Mouse (Mus musculus): ENCODE measurements around the gene Plppr2. TPM values are rescaled to one million over a fixed set of nuclear protein-coding genes. Genes with fewer than 3 reads are reported as not detected.

Gene Plppr2
- polyA plus RNA-seq, 1 experiment from 2014 or later: 115 TPM

DNA sequence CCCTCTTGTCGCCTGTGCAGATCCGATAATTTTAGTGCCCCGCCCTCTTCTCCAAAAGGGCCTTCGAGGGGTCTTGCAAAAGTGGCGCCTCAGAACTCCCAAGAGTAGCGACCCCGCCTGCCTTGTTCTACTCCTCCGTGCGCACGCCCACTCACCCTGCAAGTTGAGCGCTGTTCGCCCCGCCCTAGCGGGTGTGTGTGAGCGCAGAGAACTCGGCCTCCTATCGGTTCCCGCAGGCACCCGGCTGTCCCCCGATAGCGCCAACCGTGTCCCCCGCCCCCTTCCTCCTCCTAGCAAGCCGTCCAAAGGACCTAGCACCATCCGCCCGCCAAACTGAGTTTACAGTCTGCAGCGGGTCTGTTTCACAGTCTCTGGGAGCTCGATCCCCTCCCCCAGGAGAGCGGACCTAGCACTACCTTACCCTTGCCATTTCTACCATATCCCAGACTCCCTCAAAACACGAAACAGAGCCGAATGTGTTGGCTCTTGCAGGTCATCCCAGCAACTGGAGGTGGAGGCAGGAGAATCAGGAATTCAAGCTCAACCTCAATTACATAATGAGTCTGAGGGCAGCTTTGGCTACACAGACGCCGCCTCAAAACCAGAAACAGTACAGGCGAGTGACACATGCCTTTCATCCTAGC is 25.7 kb downstream of the Plppr2 start:
- H3K9ac ChIP-seq (ENCODE audit: low read depth, low read length): peak overlapping the region; percentile 50; the same call in 1 of the 2 replicates
- H3K27ac ChIP-seq (ENCODE audit: low read length): no peak overlapping the region
- WGBS: 4% methylated on average over 33 of the region's 34 CpGs
- H3K4me3 ChIP-seq (ENCODE audit: low read depth, low read length): peak overlapping the region; percentile 39
- H3K4me2 ChIP-seq (ENCODE audit: low read length): peak overlapping the region; percentile 77
- H3K27me3 ChIP-seq (ENCODE audit: control insufficient read depth, insufficient read depth, low read depth, low read length): peaks cover 49% of the 10 kb centered on the region
- ATAC-seq: peak; percentile 50
- H3K9me3 ChIP-seq (replicated peaks; ENCODE audit: control insufficient read depth, low read length, poor library complexity, severe bottlenecking): no peaks in the 10 kb centered on the region
- H3K36me3 ChIP-seq (ENCODE audit: control insufficient read depth, insufficient read depth, low read length): no peaks in the 10 kb centered on the region
- H3K4me1 ChIP-seq (ENCODE audit: control insufficient read depth, insufficient read depth, low read length): peaks cover 17% of the 10 kb centered on the region

DNA sequence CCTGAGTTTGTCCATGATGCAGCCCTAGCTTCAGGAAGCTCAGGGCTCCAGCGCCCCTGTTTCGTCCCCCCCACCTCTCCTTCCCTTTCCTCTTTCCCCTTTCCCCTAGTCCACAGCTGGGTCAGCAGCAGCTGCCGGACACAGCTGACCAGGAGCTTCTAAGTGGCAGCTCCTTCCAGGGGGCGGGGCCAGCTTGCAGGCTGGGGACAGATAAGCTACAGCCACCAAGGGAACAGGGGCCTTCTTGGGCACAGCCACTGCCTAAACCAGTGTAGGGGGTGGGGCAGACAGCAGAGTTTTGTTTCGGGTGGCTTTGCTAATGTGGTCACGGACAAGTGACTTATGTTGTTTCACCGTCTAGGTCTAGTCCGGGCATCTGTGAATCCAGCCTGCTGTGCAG is 26.6 kb downstream of the Plppr2 start, which contains the start of gene Epor:
TSS of gene Epor (minus strand) at position 90 of the 400 bp plus-strand sequence.
- 11% methylated on average over 7 of the region's 8 CpGs for WGBS
- peaks cover 49% of the 10 kb centered on the region for H3K27me3 ChIP-seq (ENCODE audit: control insufficient read depth, insufficient read depth, low read depth, low read length)

DNA sequence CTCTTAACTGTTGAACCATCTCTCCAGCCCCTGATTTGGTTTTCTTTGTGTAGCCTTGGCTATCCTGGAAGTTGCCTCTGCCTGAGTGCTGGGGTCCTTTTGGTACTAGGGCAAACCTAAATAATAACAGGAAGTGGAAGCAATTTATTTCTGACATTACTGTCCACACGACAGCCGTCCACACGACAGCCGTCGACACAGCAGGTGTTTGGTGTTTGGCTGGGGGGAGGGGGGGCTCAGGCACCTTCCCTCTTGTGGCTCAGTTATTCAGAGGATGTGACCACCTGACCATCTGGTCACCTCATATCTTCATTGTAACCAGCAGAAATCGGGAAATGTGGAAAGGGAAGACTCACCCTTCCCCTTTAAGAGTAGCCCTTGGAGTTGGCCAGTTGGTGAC is 32.0 kb downstream of the Plppr2 start:
- no peak for ATAC-seq
- WGBS: 77% methylated on average over 6 of the region's 6 CpGs
- Histone ChIP-seq H3K27me3 (ENCODE audit: control insufficient read depth, insufficient read depth, low read depth, low read length) (peaks cover 3% of the 10 kb centered on the region; the same call in 1 of the 2 replicates), H3K4me1 (ENCODE audit: control insufficient read depth, insufficient read depth, low read length) (no peaks in the 10 kb centered on the region), H3K9me3 (replicated peaks; ENCODE audit: control insufficient read depth, low read length, poor library complexity, severe bottlenecking) (no peaks in the 10 kb centered on the region), H3K4me2 (ENCODE audit: low read length) (no peak overlapping the region), H3K27ac (ENCODE audit: low read length) (no peak overlapping the region), H3K4me3 (ENCODE audit: low read depth, low read length) (no peak overlapping the region), H3K9ac (ENCODE audit: low read depth, low read length) (no peak overlapping the region), H3K36me3 (ENCODE audit: control insufficient read depth, insufficient read depth, low read length) (no peaks in the 10 kb centered on the region)

More for the DNA sequence above, 26.6 kb downstream of the Plppr2 start, which contains the start of gene Epor:
- H3K9ac ChIP-seq (ENCODE audit: low read depth, low read length): peak within 1 kb of the TSS; percentile 50; the same call in 1 of the 2 replicates
- no peaks in the 10 kb centered on the region for H3K36me3 ChIP-seq (ENCODE audit: control insufficient read depth, insufficient read depth, low read length)
- no peaks in the 10 kb centered on the region for H3K9me3 ChIP-seq (replicated peaks; ENCODE audit: control insufficient read depth, low read length, poor library complexity, severe bottlenecking)
- peak within 1 kb of the TSS; percentile 77 for H3K4me2 ChIP-seq (ENCODE audit: low read length)
- peak within 1 kb of the TSS; percentile 39 for H3K4me3 ChIP-seq (ENCODE audit: low read depth, low read length)
- peaks cover 17% of the 10 kb centered on the region for H3K4me1 ChIP-seq (ENCODE audit: control insufficient read depth, insufficient read depth, low read length)
- H3K27ac ChIP-seq (ENCODE audit: low read length): no peak within 1 kb of the TSS
- ATAC-seq: no peak

DNA sequence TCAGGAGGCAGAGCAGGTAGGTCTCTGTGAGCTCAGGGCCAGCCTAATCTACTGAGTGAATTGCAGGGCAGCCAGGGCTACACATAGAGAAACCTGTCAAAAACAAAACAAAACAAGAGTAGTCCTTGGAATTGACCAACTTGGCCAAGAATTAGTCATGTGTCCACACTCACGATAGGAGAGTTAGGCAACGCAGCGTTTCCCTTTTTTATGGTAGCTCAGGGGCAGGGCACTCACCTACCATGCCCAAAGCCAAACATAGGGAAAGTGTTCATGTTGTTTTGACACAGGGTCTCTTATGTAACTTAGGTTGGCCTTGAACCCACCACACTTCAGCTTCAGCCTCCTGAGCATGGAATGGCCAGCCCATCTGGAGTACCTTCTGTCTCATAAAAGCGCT is 32.5 kb downstream of the Plppr2 start:
- Histone ChIP-seq H3K9me3 (replicated peaks; ENCODE audit: control insufficient read depth, low read length, poor library complexity, severe bottlenecking) (no peaks in the 10 kb centered on the region), H3K4me2 (ENCODE audit: low read length) (no peak overlapping the region), H3K27ac (ENCODE audit: low read length) (no peak overlapping the region), H3K9ac (ENCODE audit: low read depth, low read length) (no peak overlapping the region), H3K4me3 (ENCODE audit: low read depth, low read length) (no peak overlapping the region), H3K27me3 (ENCODE audit: control insufficient read depth, insufficient read depth, low read depth, low read length) (no peaks in the 10 kb centered on the region), H3K36me3 (ENCODE audit: control insufficient read depth, insufficient read depth, low read length) (no peaks in the 10 kb centered on the region), H3K4me1 (ENCODE audit: control insufficient read depth, insufficient read depth, low read length) (no peaks in the 10 kb centered on the region)
- WGBS: 93% methylated on average over 4 of the region's 4 CpGs
- ATAC-seq: no peak

- H3K4me3 ChIP-seq (ENCODE audit: low read depth, low read length): no peak overlapping the region
- no peak for ATAC-seq
- no peaks in the 10 kb centered on the region for H3K27me3 ChIP-seq (ENCODE audit: control insufficient read depth, insufficient read depth, low read depth, low read length)
- no peaks in the 10 kb centered on the region for H3K4me1 ChIP-seq (ENCODE audit: control insufficient read depth, insufficient read depth, low read length)
- H3K27ac ChIP-seq (ENCODE audit: low read length): no peak overlapping the region
- H3K9me3 ChIP-seq (replicated peaks; ENCODE audit: control insufficient read depth, low read length, poor library complexity, severe bottlenecking): no peaks in the 10 kb centered on the region
- no peak overlapping the region for H3K4me2 ChIP-seq (ENCODE audit: low read length)
- no peaks in the 10 kb centered on the region for H3K36me3 ChIP-seq (ENCODE audit: control insufficient read depth, insufficient read depth, low read length)
- 87% methylated on average over 10 of the region's 10 CpGs for WGBS
- no peak overlapping the region for H3K9ac ChIP-seq (ENCODE audit: low read depth, low read length)
These were observed 39.9 kb downstream of the Plppr2 start for GRCm38 (mm10) chr9:21976626-21977175.

DNA sequence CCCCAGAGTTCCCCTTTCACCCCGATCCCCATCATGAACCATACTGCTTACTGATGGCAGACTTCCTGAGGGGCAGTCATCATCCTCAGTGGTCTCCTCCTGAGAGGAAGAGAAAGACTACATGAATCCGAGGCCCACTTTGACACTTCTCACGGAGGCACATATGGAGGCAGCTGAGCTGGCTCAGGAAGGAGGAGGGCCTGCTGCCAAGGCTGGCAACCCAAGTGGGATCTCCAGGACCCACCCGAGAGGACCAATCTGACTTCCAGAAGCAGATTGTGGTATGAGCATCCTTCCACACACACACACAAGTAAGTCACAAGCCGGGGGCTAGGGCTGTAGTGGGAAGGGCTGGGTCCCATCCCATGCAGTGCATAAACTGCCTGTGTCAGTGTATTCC is 40.5 kb downstream of the Plppr2 start:
- Histone ChIP-seq H3K9me3 (replicated peaks; ENCODE audit: control insufficient read depth, low read length, poor library complexity, severe bottlenecking) (no peaks in the 10 kb centered on the region), H3K4me1 (ENCODE audit: control insufficient read depth, insufficient read depth, low read length) (no peaks in the 10 kb centered on the region), H3K9ac (ENCODE audit: low read depth, low read length) (no peak overlapping the region), H3K36me3 (ENCODE audit: control insufficient read depth, insufficient read depth, low read length) (no peaks in the 10 kb centered on the region), H3K4me3 (ENCODE audit: low read depth, low read length) (no peak overlapping the region), H3K4me2 (ENCODE audit: low read length) (no peak overlapping the region), H3K27me3 (ENCODE audit: control insufficient read depth, insufficient read depth, low read depth, low read length) (no peaks in the 10 kb centered on the region), H3K27ac (ENCODE audit: low read length) (no peak overlapping the region)
- ATAC-seq: no peak
- 80% methylated on average over 5 of the region's 5 CpGs for WGBS

DNA sequence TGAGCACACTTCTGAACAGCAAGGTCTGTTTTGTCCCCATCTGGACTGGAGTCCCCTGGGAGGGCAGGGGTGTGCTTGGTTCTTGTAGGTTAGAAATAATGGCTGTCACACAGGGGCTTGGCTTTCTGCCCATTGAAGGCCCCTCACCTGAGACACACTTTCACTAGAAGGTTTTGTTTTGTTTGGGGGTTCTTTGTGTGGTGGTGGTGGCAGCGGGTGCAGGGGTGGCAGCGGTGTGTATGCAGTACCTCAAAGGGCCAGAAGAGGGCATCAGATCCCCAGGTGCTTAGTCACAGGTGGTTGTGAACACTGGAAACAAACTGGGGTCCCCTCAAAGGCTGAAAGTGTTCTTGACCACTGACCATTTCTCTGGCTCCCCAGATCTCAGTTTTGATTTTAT is 41.1 kb downstream of the Plppr2 start:
- no peaks in the 10 kb centered on the region for H3K9me3 ChIP-seq (replicated peaks; ENCODE audit: control insufficient read depth, low read length, poor library complexity, severe bottlenecking)
- ATAC-seq: no peak
- no peak overlapping the region for H3K9ac ChIP-seq (ENCODE audit: low read depth, low read length)
- H3K27ac ChIP-seq (ENCODE audit: low read length): no peak overlapping the region
- H3K4me1 ChIP-seq (ENCODE audit: control insufficient read depth, insufficient read depth, low read length): no peaks in the 10 kb centered on the region
- no peak overlapping the region for H3K4me2 ChIP-seq (ENCODE audit: low read length)
- WGBS: 22% methylated on average over 2 of the region's 2 CpGs
- H3K27me3 ChIP-seq (ENCODE audit: control insufficient read depth, insufficient read depth, low read depth, low read length): no peaks in the 10 kb centered on the region
- no peak overlapping the region for H3K4me3 ChIP-seq (ENCODE audit: low read depth, low read length)
- H3K36me3 ChIP-seq (ENCODE audit: control insufficient read depth, insufficient read depth, low read length): no peaks in the 10 kb centered on the region

DNA sequence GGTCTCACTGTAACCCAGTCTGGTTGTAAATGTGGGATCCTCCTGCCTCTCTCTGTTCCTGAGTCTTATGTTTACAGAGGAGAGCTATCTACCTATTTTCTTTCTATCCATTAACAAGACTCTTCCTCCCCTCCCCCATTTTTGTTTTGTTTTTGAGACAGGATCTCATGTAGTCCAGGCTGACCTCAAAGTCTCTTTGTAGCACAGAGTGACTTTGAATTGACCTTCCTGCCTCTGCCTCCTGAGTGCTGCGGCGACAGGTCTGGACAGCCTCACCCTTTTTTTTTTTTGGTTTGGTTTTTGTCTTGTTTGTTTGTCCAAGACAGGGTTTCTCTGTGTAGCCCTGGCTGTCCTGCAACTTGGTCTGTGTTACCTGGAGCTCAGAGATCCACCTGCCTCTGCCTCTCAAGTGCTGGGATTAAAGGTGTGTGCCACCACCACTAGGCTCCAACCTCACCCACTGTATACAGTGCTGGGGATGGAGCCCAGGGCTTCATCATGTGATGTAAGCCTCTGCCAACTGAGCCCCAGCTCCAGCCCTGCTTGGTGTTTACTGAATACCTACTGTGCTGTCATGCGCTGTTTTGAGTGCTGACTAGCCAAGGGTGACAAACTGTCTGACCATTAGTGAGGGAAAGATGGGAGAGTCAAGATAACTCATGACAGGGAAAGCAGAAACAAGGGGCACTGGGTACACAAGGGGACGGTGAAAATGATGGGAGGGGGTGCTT is 41.7 kb downstream of the Plppr2 start:
- no peak for ATAC-seq
- H3K9me3 ChIP-seq (replicated peaks; ENCODE audit: control insufficient read depth, low read length, poor library complexity, severe bottlenecking): no peaks in the 10 kb centered on the region
- H3K36me3 ChIP-seq (ENCODE audit: control insufficient read depth, insufficient read depth, low read length): no peaks in the 10 kb centered on the region
- H3K4me2 ChIP-seq (ENCODE audit: low read length): no peak overlapping the region
- H3K4me1 ChIP-seq (ENCODE audit: control insufficient read depth, insufficient read depth, low read length): no peaks in the 10 kb centered on the region
- H3K27ac ChIP-seq (ENCODE audit: low read length): no peak overlapping the region
- no peaks in the 10 kb centered on the region for H3K27me3 ChIP-seq (ENCODE audit: control insufficient read depth, insufficient read depth, low read depth, low read length)
- 89% methylated on average over 4 of the region's 4 CpGs for WGBS
- H3K4me3 ChIP-seq (ENCODE audit: low read depth, low read length): no peak overlapping the region
- H3K9ac ChIP-seq (ENCODE audit: low read depth, low read length): no peak overlapping the region

DNA sequence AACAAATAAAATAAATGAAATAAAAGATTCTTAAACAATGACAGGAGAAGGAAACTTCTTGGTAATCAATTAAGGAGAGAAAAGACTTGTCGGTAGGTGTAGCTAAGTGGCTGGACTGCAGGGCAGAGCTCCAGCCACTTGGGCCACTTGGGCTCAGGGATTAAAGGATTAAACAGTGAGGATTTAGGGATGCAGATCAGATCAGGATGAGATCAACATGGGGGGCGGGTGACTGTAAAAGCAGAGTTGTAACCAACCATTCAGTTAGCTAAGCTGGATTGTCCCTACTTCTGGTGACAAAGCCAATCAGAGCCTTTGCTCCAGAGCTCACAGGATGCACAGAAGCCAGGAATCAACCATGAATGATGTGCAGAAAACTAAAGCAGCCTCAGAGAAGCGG is 47.1 kb downstream of the Plppr2 start:
- Histone ChIP-seq H3K4me2 (ENCODE audit: low read length) (no peak overlapping the region), H3K9ac (ENCODE audit: low read depth, low read length) (no peak overlapping the region), H3K36me3 (ENCODE audit: control insufficient read depth, insufficient read depth, low read length) (no peaks in the 10 kb centered on the region), H3K27ac (ENCODE audit: low read length) (no peak overlapping the region), H3K9me3 (replicated peaks; ENCODE audit: control insufficient read depth, low read length, poor library complexity, severe bottlenecking) (no peaks in the 10 kb centered on the region), H3K27me3 (ENCODE audit: control insufficient read depth, insufficient read depth, low read depth, low read length) (peaks cover 21% of the 10 kb centered on the region), H3K4me3 (ENCODE audit: low read depth, low read length) (no peak overlapping the region), H3K4me1 (ENCODE audit: control insufficient read depth, insufficient read depth, low read length) (peaks cover 12% of the 10 kb centered on the region)
- 10% methylated on average over 3 of the region's 3 CpGs for WGBS
- no peak for ATAC-seq

Data from midbrain, embryonic 16.5 days (tissue).